Mouse (Mus musculus) embryo, embryonic 10.5 days (tissue): ENCODE data around the gene Bmpr1b.
A peak's percentile ranks its signal among the peaks of the same experiment; 100 is the strongest.
"Not testable (repeated sequence)": the region's sequence is repeated elsewhere in the genome, so short reads cannot be mapped to it uniquely, and the experiment has no call there.

Experiments
- DNase-seq: peaks from one replicate; pipeline ENCODE4 v3.0.0-alpha.2; 2015; ENCODE audit warnings: low spot score

Gene Bmpr1b

GRCm38 (mm10) chr3:142168863-142169521, at the start of gene Bmpr1b:
Bmpr1b (minus strand) TSS chr3:142169425.
- peak; percentile 87 for DNase-seq

GRCm38 (mm10) chr3:142212821-142213220, 43.6 kb upstream of the Bmpr1b start:
- peak; percentile 59 for DNase-seq

- no peak for DNase-seq
These were observed 43.0 kb upstream of the Bmpr1b start for GRCm38 (mm10) chr3:142212186-142212585.

DNA sequence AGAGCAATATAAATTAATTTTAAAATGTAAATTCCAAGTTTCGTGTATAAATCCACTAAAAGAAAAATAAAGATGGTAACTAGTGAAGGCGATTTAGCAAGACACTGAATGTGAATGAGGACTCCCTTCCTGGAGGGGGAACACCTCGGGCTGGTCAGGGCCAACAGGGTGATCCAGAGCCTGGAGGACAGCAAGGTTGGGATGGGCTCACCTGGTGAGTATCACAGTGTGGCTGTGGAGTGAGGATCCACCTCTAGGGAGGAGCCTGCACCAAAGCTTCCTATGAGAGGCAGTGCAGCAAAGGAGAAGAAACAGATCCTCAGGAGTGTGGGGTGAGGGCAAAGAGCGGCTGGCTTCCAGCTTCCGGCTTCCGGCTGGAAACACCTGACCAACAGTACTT, 40.8 kb upstream of the Bmpr1b start:
- DNase-seq = no peak

- no peak for DNase-seq
These were observed 39.8 kb upstream of the Bmpr1b start for GRCm38 (mm10) chr3:142209057-142209456.

DNA sequence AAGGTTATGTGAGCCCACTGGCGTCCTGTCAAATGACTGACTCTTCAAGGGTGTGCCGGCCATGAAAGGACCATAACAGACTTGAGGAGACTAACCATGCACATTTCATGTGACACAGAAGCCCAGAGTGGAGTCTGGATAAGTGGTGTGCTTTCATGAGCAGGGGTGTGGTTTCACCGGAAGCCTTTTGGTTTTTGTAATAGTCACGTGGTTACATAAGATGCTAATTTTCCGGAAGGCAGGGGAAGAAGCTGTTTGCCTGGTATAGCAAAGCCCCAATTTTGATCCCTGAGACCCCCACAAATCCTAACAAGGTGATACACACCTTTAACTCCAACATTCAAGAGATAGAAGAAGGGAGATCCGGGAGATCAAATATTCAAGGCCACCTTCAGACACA, 38.3 kb upstream of the Bmpr1b start:
- DNase-seq = no peak

DNA sequence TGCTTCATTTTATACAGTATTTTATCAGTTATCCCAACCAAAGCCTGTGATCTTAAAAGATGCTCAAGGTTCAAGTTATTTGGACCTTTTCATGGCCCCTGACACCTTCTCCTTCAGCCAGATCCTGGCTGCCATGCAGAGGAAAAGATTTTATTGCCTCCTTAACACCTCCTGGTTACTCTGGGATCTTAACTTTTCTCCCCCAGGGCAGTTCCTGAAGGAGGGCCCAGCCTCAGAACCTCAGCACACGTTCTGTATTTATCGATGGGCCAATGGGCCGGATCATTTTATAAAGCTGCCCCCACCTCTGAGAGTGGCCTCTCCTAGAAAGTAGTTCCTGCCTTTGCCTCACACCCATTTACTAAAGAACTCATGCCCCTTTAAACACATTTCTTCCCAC, 37.1 kb upstream of the Bmpr1b start:
- DNase-seq = no peak

DNA sequence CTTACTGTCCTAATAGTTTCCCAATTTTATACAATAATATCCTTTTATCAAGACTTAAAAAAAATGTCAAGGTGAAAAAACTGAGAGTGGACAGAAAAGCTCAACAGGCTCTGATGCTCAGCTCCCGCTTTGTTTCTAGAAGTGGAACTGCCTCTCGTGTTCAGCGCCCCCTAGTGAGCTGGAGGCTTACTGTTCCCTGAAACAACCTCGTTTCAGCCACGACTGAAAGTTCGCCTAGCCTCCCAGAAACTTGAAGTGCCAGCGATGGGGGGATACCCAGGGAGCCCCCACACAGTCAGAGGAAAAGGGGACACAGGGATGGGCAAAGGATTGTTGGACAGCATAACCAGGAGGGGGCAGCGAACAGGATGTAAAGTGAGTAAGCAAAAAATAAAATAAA, 26.9 kb upstream of the Bmpr1b start:
- DNase-seq = no peak

GRCm38 (mm10) chr3:142191627-142192026, 22.4 kb upstream of the Bmpr1b start:
- not testable (repeated sequence) for DNase-seq

- no peak for DNase-seq
These were observed 17.3 kb upstream of the Bmpr1b start for GRCm38 (mm10) chr3:142186551-142186950.

DNA sequence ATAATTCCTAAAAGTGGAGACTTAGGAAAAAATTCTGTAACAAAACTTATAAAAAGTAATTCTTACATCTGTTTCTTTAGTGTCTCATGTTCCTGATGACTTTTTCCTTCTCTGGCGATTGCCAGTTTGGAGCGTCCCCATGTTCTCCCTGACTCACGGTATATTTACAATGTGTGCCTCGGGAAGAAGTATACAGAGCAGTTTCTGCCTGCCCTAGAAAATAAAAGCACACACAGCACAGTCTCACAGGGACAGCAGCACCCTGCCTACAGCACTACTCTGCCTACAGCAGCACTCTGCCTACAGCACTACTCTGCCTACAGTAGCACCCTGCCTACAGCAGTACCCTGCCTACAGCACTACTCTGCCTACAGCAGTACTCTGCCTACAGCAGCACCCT, 4.8 kb upstream of the Bmpr1b start:
- DNase-seq = no peak

DNA sequence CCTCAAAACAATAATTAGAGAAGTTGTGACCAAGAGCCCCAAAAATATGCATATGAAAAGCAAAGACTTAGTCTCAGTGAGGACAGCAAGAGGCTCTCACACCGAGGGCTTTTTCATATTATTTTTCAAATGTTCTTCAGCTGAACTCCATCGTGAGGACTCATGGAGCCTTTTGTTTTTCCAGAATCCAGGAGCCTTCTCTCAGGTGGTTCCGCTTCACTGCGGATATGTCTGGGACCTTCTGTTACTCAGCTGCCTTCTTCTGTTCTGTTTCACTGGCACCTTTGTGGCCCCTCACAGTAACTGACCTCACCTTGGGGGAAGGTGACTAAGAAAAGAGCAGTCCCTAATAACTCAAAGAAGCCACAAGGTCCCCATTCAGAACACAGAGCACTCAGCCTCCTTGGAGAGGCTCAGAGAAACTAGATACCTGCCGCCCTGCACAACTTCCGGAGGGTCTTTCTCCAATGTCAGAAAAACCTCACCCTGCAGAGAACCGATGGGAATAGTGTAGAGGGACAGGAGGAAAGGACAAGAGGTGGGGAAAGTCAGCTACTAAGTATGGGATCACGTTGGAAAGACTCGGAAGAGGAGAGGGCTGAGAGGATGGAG, 868 bp downstream of the Bmpr1b start:
- peak; percentile 55 for DNase-seq

GRCm38 (mm10) chr3:142164981-142165380, 4.2 kb downstream of the Bmpr1b start:
- no peak for DNase-seq

DNA sequence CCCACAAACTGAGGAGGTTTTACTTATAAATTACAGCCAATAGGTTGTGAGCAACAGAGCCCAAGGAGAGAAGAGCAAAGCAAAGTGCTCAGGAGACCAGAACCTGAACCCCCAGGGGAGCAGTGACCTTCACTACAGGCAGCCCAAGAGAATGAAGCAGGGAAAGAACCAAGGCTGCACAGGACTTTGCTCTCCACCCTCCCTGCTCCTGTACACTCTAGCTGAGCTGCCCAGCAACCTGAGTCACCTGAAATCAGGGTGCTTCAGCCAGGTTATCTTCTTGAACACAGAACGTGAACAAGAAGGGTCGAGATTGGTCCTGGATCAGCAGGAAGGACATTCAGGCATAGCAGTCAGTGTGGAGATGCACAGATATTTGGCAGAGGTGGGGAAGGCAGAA, 5.3 kb downstream of the Bmpr1b start:
- no peak for DNase-seq

- no peak for DNase-seq
These were observed 7.8 kb downstream of the Bmpr1b start for GRCm38 (mm10) chr3:142161405-142161804.

DNA sequence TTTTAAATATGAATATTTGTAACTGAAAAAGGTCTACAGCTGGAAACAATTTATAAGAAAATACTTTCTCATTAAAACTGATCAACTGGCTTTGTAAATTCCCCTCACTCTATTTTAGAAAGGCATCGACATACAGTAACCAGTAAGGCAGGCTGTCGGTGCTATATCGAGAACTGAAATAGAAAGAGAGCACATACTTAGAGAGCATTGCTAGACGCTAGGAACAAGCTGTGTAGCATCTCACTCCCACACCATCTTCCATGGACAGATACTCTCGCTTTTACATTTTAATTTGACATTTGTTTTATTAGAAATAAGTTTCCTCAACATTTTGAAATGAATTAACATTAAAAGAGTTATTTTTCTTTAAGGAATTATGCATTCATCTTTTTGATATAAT, 17.2 kb downstream of the Bmpr1b start:
- no peak for DNase-seq

DNA sequence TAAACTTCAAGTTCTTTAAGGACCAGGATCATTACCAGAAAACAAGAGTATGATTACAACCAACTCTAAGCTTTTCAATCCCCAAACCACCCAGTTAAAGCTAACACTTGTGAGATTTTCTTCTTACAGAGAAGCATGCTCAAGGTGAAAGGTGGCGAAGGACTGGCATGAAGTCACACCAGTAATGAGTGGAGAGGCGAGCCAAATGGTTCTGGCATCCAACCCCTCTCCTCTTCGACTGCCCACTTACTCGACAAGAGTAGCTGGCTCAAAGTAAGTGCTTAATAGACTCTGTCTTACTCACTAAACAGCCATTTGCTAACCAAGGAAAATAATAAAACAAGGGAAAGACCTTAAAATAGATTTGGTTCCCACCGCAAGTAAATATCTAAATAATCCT, 30.4 kb downstream of the Bmpr1b start:
- DNase-seq = no peak

- DNase-seq = no peak
These were observed 42.8 kb downstream of the Bmpr1b start for GRCm38 (mm10) chr3:142126379-142126778.

DNA sequence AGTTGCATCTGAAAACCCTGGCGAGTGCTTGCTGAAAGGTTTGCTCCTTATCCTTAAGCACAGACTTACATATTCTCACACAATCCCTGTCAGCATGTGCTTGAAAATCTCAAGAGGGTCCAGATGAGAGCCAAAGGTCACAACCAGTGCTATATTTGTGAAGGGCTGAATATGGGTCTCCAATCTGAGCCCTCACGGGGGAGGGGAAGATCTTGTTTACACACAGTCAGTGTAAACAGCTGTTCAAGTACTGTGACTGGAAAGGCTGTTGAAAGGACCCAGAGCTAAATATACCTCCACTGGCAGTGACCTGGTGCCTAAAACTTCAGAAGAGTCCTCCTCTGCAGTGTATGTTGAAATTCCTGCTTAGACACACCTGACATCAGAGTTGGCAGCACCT, 43.7 kb downstream of the Bmpr1b start:
- peak; percentile 44 for DNase-seq

- DNase-seq = no peak
These were observed 45.0 kb downstream of the Bmpr1b start for GRCm38 (mm10) chr3:142124255-142124654.

- no peak for DNase-seq
These were observed 46.8 kb downstream of the Bmpr1b start for GRCm38 (mm10) chr3:142122376-142122775.

- no peak for DNase-seq
These were observed 48.4 kb downstream of the Bmpr1b start for GRCm38 (mm10) chr3:142120795-142121194.

GRCm38 (mm10) chr3:142114762-142115316, 54.4 kb downstream of the Bmpr1b start:
- no peak for DNase-seq

DNA sequence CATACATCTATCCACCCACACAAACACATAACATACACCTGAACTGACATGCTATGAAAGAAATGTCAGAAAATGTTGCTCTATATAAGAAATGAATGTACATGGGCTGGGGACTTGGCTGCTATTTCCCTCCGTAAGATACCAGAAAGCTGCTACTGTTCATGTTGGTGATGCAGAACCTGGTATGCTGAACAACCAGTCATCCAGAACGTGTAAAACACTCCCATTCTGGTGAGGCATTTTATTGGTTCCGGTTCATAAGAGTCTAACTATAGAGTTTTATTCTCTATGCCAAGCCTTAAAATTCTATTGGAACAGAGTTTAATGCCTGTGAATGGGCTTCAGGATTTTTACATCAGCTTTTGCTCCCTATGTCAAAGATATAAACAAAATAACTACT, 55.0 kb downstream of the Bmpr1b start:
- no peak for DNase-seq
